ENCODE assay signal across 7 mouse cellular contexts in genomic region chr6:145250185-145250791, GRCm38 (mm10). TPM values are rescaled to one million over a fixed set of nuclear protein-coding genes. Genes with fewer than 3 reads are reported as not detected.
DNase-seq lines count a peak whose midpoint lies in the region; ATAC-seq and TF ChIP-seq lines count a peak whose summit lies in the region.

Gene Kras, minus strand, starts transcription at chr6:145250239.

- no peak for TF ChIP-seq CTCF in kidney, adult 2 months (conservative IDR thresholded peaks at IDR 0.05; ENCODE audit: insufficient read depth, insufficient read length, low read depth, low read length)
- no peak for TF ChIP-seq CTCF in spleen, adult 2 months (IDR thresholded peaks at IDR 0.05; ENCODE audit: extremely low read depth, insufficient read depth, insufficient read length, insufficient replicate concordance)

- ATAC-seq in embryonic facial prominence, embryonic 12.5 days (ENCODE audit: insufficient number of reproducible peaks, insufficient read depth, low FRiP score, low TSS enrichment), result peak; percentile 92
- ATAC-seq in limb, embryonic 12.5 days (ENCODE audit: insufficient number of reproducible peaks, insufficient read depth, low FRiP score, low TSS enrichment, low read depth), result peak; percentile 95
- peak; percentile 92 for ATAC-seq in midbrain, embryonic 15.5 days (replicated peaks)

- under 1% methylated on average over 63 of the region's 83 CpGs for WGBS in embryonic facial prominence, embryonic 12.5 days
- 2% methylated on average over 77 of the region's 83 CpGs for WGBS in kidney, adult 2 months
- under 1% methylated on average over 41 of the region's 83 CpGs for WGBS in limb, embryonic 12.5 days
- under 1% methylated on average over 64 of the region's 83 CpGs for WGBS in midbrain, embryonic 15.5 days
- under 1% methylated on average over 79 of the region's 83 CpGs for WGBS in spleen, adult 2 months

- TF ChIP-seq POLR2A in kidney, adult 2 months (IDR thresholded peaks at IDR 0.05; ENCODE audit: low read depth, low read length), result no peak
- TF ChIP-seq POLR2A in spleen, adult 2 months (IDR thresholded peaks at IDR 0.05; ENCODE audit: low read depth, low read length), result no peak; the same call in 1 of the 2 replicates

- peak within 1 kb of the TSS; percentile 97 for H3K9ac ChIP-seq in embryonic facial prominence, embryonic 12.5 days
- peak within 1 kb of the TSS; percentile 98 for H3K9ac ChIP-seq in limb, embryonic 12.5 days (replicated peaks)
- peak within 1 kb of the TSS; percentile 74 for H3K9ac ChIP-seq in midbrain, embryonic 15.5 days

- peak within 1 kb of the TSS; percentile 95 for H3K4me3 ChIP-seq in embryonic facial prominence, embryonic 12.5 days
- H3K4me3 ChIP-seq in kidney, adult 2 months (ENCODE audit: insufficient read depth, low read depth, low read length), result peak within 1 kb of the TSS; percentile 88
- peak within 1 kb of the TSS; percentile 98 for H3K4me3 ChIP-seq in limb, embryonic 12.5 days (replicated peaks)
- peak within 1 kb of the TSS; percentile 68 for H3K4me3 ChIP-seq in midbrain, embryonic 15.5 days
- H3K4me3 ChIP-seq in spleen, adult 2 months (ENCODE audit: extremely low read depth, insufficient read depth, insufficient read length), result peak within 1 kb of the TSS; percentile 79

- peak; percentile 95 for DNase-seq in adrenal gland, postnatal 25 days
- peak; percentile 91 to 94 for DNase-seq in heart, adult 18-20 months
- peak; percentile 94 for DNase-seq in kidney, adult 2 months
- peak; percentile 73 to 89 for DNase-seq in spleen, adult 2 months (ENCODE audit: low read depth in 1 of 2, low spot score in 2 of 2)

- H3K27ac ChIP-seq in embryonic facial prominence, embryonic 12.5 days, result peak within 1 kb of the TSS; percentile 90
- peak within 1 kb of the TSS; percentile 26; the same call in 1 of the 2 replicates for H3K27ac ChIP-seq in kidney, adult 2 months (ENCODE audit: insufficient read depth, low read depth, low read length)
- H3K27ac ChIP-seq in limb, embryonic 12.5 days, result peak within 1 kb of the TSS; percentile 81
- peak within 1 kb of the TSS; percentile 91 for H3K27ac ChIP-seq in midbrain, embryonic 15.5 days
- H3K27ac ChIP-seq in spleen, adult 2 months (ENCODE audit: insufficient read depth, low read length), result peak within 1 kb of the TSS; percentile 78

- no peaks in the 10 kb centered on the region for H3K9me3 ChIP-seq in embryonic facial prominence, embryonic 12.5 days
- no peaks in the 10 kb centered on the region for H3K9me3 ChIP-seq in limb, embryonic 12.5 days
- no peaks in the 10 kb centered on the region for H3K9me3 ChIP-seq in midbrain, embryonic 15.5 days

- H3K4me2 ChIP-seq in embryonic facial prominence, embryonic 12.5 days (replicated peaks), result peak within 1 kb of the TSS; percentile 84
- peak within 1 kb of the TSS; percentile 79 for H3K4me2 ChIP-seq in limb, embryonic 12.5 days
- H3K4me2 ChIP-seq in midbrain, embryonic 15.5 days, result peak within 1 kb of the TSS; percentile 77

- H3K4me1 ChIP-seq in embryonic facial prominence, embryonic 12.5 days, result peaks cover 19% of the 10 kb centered on the region
- H3K4me1 ChIP-seq in kidney, adult 2 months (ENCODE audit: control insufficient read depth, insufficient read depth, low read length), result peaks cover 5% of the 10 kb centered on the region; the same call in 1 of the 2 replicates
- H3K4me1 ChIP-seq in limb, embryonic 12.5 days (replicated peaks), result peaks cover 16% of the 10 kb centered on the region
- peaks cover 23% of the 10 kb centered on the region for H3K4me1 ChIP-seq in midbrain, embryonic 15.5 days
- no peaks in the 10 kb centered on the region; the same call in 1 of the 2 replicates for H3K4me1 ChIP-seq in spleen, adult 2 months (ENCODE audit: control insufficient read depth, insufficient read depth, insufficient read length)

- H3K36me3 ChIP-seq in embryonic facial prominence, embryonic 12.5 days, result peaks cover 3% of the 10 kb centered on the region
- no peaks in the 10 kb centered on the region for H3K36me3 ChIP-seq in kidney, adult 2 months (ENCODE audit: control insufficient read depth, insufficient read depth, low read length)
- peaks cover 10% of the 10 kb centered on the region for H3K36me3 ChIP-seq in limb, embryonic 12.5 days
- no peaks in the 10 kb centered on the region for H3K36me3 ChIP-seq in midbrain, embryonic 15.5 days (replicated peaks)
- H3K36me3 ChIP-seq in spleen, adult 2 months (ENCODE audit: control insufficient read depth, insufficient read depth, low read length), result 0 out of 2 replicates have a peak, but pooled peaks cover 1% of the 10 kb centered on the region

- H3K27me3 ChIP-seq in embryonic facial prominence, embryonic 12.5 days, result no peaks in the 10 kb centered on the region
- H3K27me3 ChIP-seq in kidney, adult 2 months (replicated peaks; ENCODE audit: control insufficient read depth, insufficient read depth, low read length), result no peaks in the 10 kb centered on the region
- peaks cover 4% of the 10 kb centered on the region; the same call in 1 of the 2 replicates for H3K27me3 ChIP-seq in limb, embryonic 12.5 days
- no peaks in the 10 kb centered on the region for H3K27me3 ChIP-seq in midbrain, embryonic 15.5 days (replicated peaks)
- H3K27me3 ChIP-seq in spleen, adult 2 months (ENCODE audit: control insufficient read depth, insufficient read depth, low read length), result no peaks in the 10 kb centered on the region

RNA-seq across cellular contexts. Expression of gene Kras, which starts in this region (rescaled TPM):
- total RNA-seq in adrenal gland, postnatal 25 days (2021), result 33.8 and 53.7 TPM in 2 replicates
- 81.4 and 86.3 TPM in 2 replicates for polyA plus RNA-seq in embryonic facial prominence, embryonic 12.5 days (2016; fragmentation: Nextera tagmentation; extraction: Ambion mirVana)
- total RNA-seq in heart, adult 18-20 months (2021), result 10 to 100 TPM; 35.0 to 37.7 TPM
- 13.1 and 14.3 TPM in 2 replicates for polyA plus RNA-seq in kidney, adult 2 months (2012; rRNA removed)
- polyA plus RNA-seq in limb, embryonic 12.5 days (2016; fragmentation: Nextera tagmentation; extraction: Ambion mirVana), result 83.7 and 91.2 TPM in 2 replicates
- polyA plus RNA-seq in midbrain, embryonic 15.5 days (2015; fragmentation: Nextera tagmentation; extraction: Ambion mirVana), result 88.8 and 90.1 TPM in 2 replicates
- 11.1 and 14.1 TPM in 2 replicates for polyA plus RNA-seq in spleen, adult 2 months (2012; rRNA removed)

Comparison
In these comparisons a context has a peak if more than half of its experiments do, and no peak if none do; other contexts are left out.
1. Peak in every context shown above with its lines: DNase-seq, ATAC-seq, H3K4me3 ChIP-seq and H3K27ac ChIP-seq.
2. H3K27ac ChIP-seq: peak in every context shown above with its lines; median percentile 91 in midbrain, embryonic 15.5 days; 90 in embryonic facial prominence, embryonic 12.5 days; 81 in limb, embryonic 12.5 days; 78 in spleen, adult 2 months; 26 in kidney, adult 2 months.